Comparison of ENCODE assay signal across 13 mouse cellular contexts in genomic region chr9:86306556-86306955, GRCm38 (mm10).
"Had no signal": no experiment of that assay in that cellular context is flagged by ENCODE, and none has a peak within 500 bp of the region (broad histone marks: within the 10 kb centered on the region; RNA-seq: fewer than 3 reads in every experiment).

No protein-coding gene starts in this region.

- H3K27ac ChIP-seq: layer of hippocampus, adult 2 months; liver, embryonic 14.5 days; midbrain, embryonic 12.5 days; neural tube, embryonic 12.5 days had no signal

- H3K4me2 ChIP-seq: midbrain, embryonic 12.5 days; neural tube, embryonic 12.5 days had no signal

- H3K9ac ChIP-seq: liver, embryonic 14.5 days; midbrain, embryonic 12.5 days; neural tube, embryonic 12.5 days had no signal

- H3K36me3 ChIP-seq: midbrain, embryonic 12.5 days; neural tube, embryonic 12.5 days had no signal

- H3K4me1 ChIP-seq: midbrain, embryonic 12.5 days; neural tube, embryonic 12.5 days had no signal

- H3K9me3 ChIP-seq: midbrain, embryonic 12.5 days; neural tube, embryonic 12.5 days had no signal

- DNase-seq: kidney, postnatal 10 days; kidney, postnatal 4 days; lung, adult 18-20 months; retina, postnatal 1 day; right cerebral cortex, postnatal 4 days; spleen, adult 18-20 months; thymus, adult 18-20 months; thymus, postnatal 14 days had no signal

- H3K4me3 ChIP-seq: layer of hippocampus, adult 2 months; midbrain, embryonic 12.5 days; myocyte; neural tube, embryonic 12.5 days had no signal

- H3K27me3 ChIP-seq: midbrain, embryonic 12.5 days; neural tube, embryonic 12.5 days had no signal
